Mouse (Mus musculus) subcutaneous adipose tissue, adult 2 months (tissue): ENCODE measurements around the gene Paqr9. TPM values are rescaled to one million over a fixed set of nuclear protein-coding genes. Genes with fewer than 3 reads are reported as not detected.

ENCODE experiments used
- polyA plus RNA-seq: library from polyadenylated mRNA; depleted of rRNA; stranded (reverse); fragments of >200 nt; gene quantifications from 2 replicates; pipeline ENCODE4 v1.2.3, GENCODE M21; 2012; ENCODE audit warnings: low replicate concordance; rRNA removed

Gene Paqr9
- polyA plus RNA-seq = 13.8 and 44.5 TPM in 2 replicates

GRCm38 (mm10) chr9:95559059-95559935 lies at the start of gene Paqr9:
Gene Paqr9 (plus strand): TSS chr9:95559657.

GRCm38 (mm10) chr9:95511472-95512330 lies 47.8 kb upstream of the Paqr9 start, which contains the start of gene U2surp:
Gene U2surp (minus strand): TSS chr9:95511996.

Other genes with a start within 250 kb of the Paqr9 start
- gene Chst2, start 152.9 kb upstream of the Paqr9 start, polyA plus RNA-seq = 0.85 and 3.5 TPM in 2 replicates
- gene U2surp, start 47.7 kb upstream of the Paqr9 start, polyA plus RNA-seq = 3.2 and 5.1 TPM in 2 replicates
- gene Pcolce2, start 77.9 kb downstream of the Paqr9 start, polyA plus RNA-seq = 1.7 and 4.0 TPM in 2 replicates
- 1.9 and 3.8 TPM in 2 replicates for gene Trpc1, start 190.7 kb downstream of the Paqr9 start, polyA plus RNA-seq